Mouse (Mus musculus) colon, adult 2 months (tissue): ENCODE measurements around the gene Fam3c. TPM values are rescaled to one million over a fixed set of nuclear protein-coding genes. Genes with fewer than 3 reads are reported as not detected.

ENCODE experiments used
- polyA plus RNA-seq: library from polyadenylated mRNA; depleted of rRNA; stranded (reverse); fragments of >200 nt; gene quantifications from 2 replicates; pipeline ENCODE4 v1.2.3, GENCODE M21; 2012; rRNA removed

Fam3c gene
- 0.99 and 1.2 TPM in 2 replicates for polyA plus RNA-seq

GRCm38 (mm10) chr6:22356086-22356507, at the start of gene Fam3c:
Gene Fam3c, minus strand, starts transcription at chr6:22356243.

GRCm38 (mm10) chr6:22288004-22288736, 67.9 kb downstream of the Fam3c start, which contains the start of gene Wnt16:
Gene Wnt16, plus strand, starts transcription at chr6:22288227.

Other genes starting within 250 kb of the Fam3c start
- gene Wnt16, start 68.0 kb downstream of the Fam3c start, polyA plus RNA-seq: 0.27 and 0.69 TPM in 2 replicates